Mouse (Mus musculus) left cerebral cortex, postnatal 25 days (tissue): ENCODE results near the gene Ctu1. TPM values are rescaled to one million over a fixed set of nuclear protein-coding genes. Genes with fewer than 3 reads are reported as not detected.
"Not testable (repeated sequence)": the region's sequence is repeated elsewhere in the genome, so short reads cannot be mapped to it uniquely, and the experiment has no call there.

ENCODE experiments used
- DNase-seq, 2 experiments: peaks; one replicate each; pipeline ENCODE4 v3.0.0; 2022; ENCODE audit warnings: low spot score in 2 of 2, mixed read lengths in 1 of 2
- intact Hi-C: fragments of 180-260 bp; cut with DNase I; formaldehyde crosslinking; loops from one replicate; pipeline ENCODE4 v1.15.1; 2025
- total RNA-seq, 2 experiments: library from RNA; stranded (reverse); gene quantifications; 2 replicates each; pipeline ENCODE4 v1.2.3; 2021

Ctu1 gene
- total RNA-seq, 2 experiments from 2014 or later, result 7.5 to 8.7 TPM

GRCm38 (mm10) chr7:43672581-43673260 is 905 bp downstream of the Ctu1 start:
- intact Hi-C loops, result loop anchor here (5.0 to 10.0 kb wide), 3 partner anchors 65 to 572 kb away; partner anchors contain the start of genes 1700028J19Rik, 2410002F23Rik, Zfp715 and Zfp819
- peak in 1 of 2 experiments; percentile 8 for DNase-seq

- no peak for DNase-seq
- intact Hi-C loops, result loop anchor here (10.0 kb wide), 2 partner anchors 360 to 570 kb away; partner anchors contain the start of genes 1700028J19Rik, 2410002F23Rik and Zfp715
Observed at GRCm38 (mm10) chr7:43675091-43675490, 3.3 kb downstream of the Ctu1 start.

- peak in 1 of 2 experiments; percentile 46 for DNase-seq
- intact Hi-C loops, result loop anchor here (10.0 kb wide), 2 partner anchors 364 to 566 kb away; partner anchors contain the start of genes 1700028J19Rik, 2410002F23Rik and Zfp715
Observed at GRCm38 (mm10) chr7:43678517-43678916, 6.7 kb downstream of the Ctu1 start.

- DNase-seq, result peak; percentile 68 to 70
- intact Hi-C loops, result loop anchor here (1.0 to 5.0 kb wide), 2 partner anchors 101 to 214 kb away; partner anchors contain the start of gene Klk10
Observed at GRCm38 (mm10) chr7:43680960-43681359, 9.1 kb downstream of the Ctu1 start.

GRCm38 (mm10) chr7:43682511-43682910 is 10.7 kb downstream of the Ctu1 start:
- intact Hi-C loops, result loop anchor here (5.0 kb wide), 1 partner anchor 100 kb away; the partner anchor contains the start of gene Klk10
- DNase-seq, result not testable (repeated sequence)

- intact Hi-C loops, result no loop called here
- DNase-seq, result no peak
Observed at GRCm38 (mm10) chr7:43685088-43685487, 13.3 kb downstream of the Ctu1 start.

GRCm38 (mm10) chr7:43690118-43690517 is 18.3 kb downstream of the Ctu1 start, which contains the start of gene Klk14:
TSS of gene Klk14 (plus strand) at chr7:43690418.
- intact Hi-C loops, result no loop called here
- no peak for DNase-seq

- intact Hi-C loops, result no loop called here
- no peak for DNase-seq
Observed at GRCm38 (mm10) chr7:43710031-43710430, 38.2 kb downstream of the Ctu1 start.

- DNase-seq, result no peak
- intact Hi-C loops, result no loop called here
Observed at GRCm38 (mm10) chr7:43712267-43712666, 40.5 kb downstream of the Ctu1 start, which contains the start of gene Klk13. TSS of gene Klk13 (plus strand) at chr7:43712567.

GRCm38 (mm10) chr7:43712917-43713316 is 41.1 kb downstream of the Ctu1 start:
- DNase-seq, result no peak
- intact Hi-C loops, result no loop called here

- intact Hi-C loops, result no loop called here
- no peak for DNase-seq
Observed at GRCm38 (mm10) chr7:43713741-43714351, 42.0 kb downstream of the Ctu1 start.

Other genes with a start within 250 kb of the Ctu1 start
- gene Lim2, start 244.3 kb upstream of the Ctu1 start, total RNA-seq, result not detected
- gene Nkg7, start 234.9 kb upstream of the Ctu1 start, total RNA-seq, result not detected
- gene Cldnd2, start 231.2 kb upstream of the Ctu1 start, total RNA-seq, result not detected
- 10 to 100 TPM; 52.2 to 59.1 TPM for gene Etfb, start 227.9 kb upstream of the Ctu1 start, total RNA-seq
- under 1 TPM in 1 of 2 experiments, not detected in 1; 0.53 TPM for gene Gm45233, start 227.9 kb upstream of the Ctu1 start, total RNA-seq
- gene Vsig10l, start 208.9 kb upstream of the Ctu1 start, total RNA-seq, result 1 to 10 TPM; 2.0 to 2.8 TPM
- gene Iglon5, start 181.9 kb upstream of the Ctu1 start, total RNA-seq, result 10 to 100 TPM; 28.4 to 28.9 TPM
- gene 4931406B18Rik, start 166.1 kb upstream of the Ctu1 start, total RNA-seq, result not detected
- 1 to 10 TPM; 4.4 to 5.1 TPM for gene Cd33, start 127.6 kb upstream of the Ctu1 start, total RNA-seq
- 1 to 10 TPM; 3.8 to 4.7 TPM for gene Zfp658, start 109.8 kb upstream of the Ctu1 start, total RNA-seq
- gene Zfp719, start 92.4 kb upstream of the Ctu1 start, total RNA-seq, result 10 to 100 TPM; 15.0 to 17.1 TPM
- gene Zfp819, start 64.8 kb upstream of the Ctu1 start, total RNA-seq, result under 1 TPM in 1 of 2 experiments, not detected in 1; 0.37 TPM
- gene Ceacam18, start 37.3 kb upstream of the Ctu1 start, total RNA-seq, result not detected
- 1 to 10 TPM; 1.1 to 1.3 TPM for gene Siglece, start 11.9 kb upstream of the Ctu1 start, total RNA-seq
- gene Klk14, start 18.4 kb downstream of the Ctu1 start, total RNA-seq, result not detected
- gene Klk13, start 40.6 kb downstream of the Ctu1 start, total RNA-seq, result not detected
- gene Klk12, start 96.9 kb downstream of the Ctu1 start, total RNA-seq, result not detected
- not detected for gene Klk11, start 102.6 kb downstream of the Ctu1 start, total RNA-seq
- not detected for gene Klk10, start 109.0 kb downstream of the Ctu1 start, total RNA-seq
- gene Klk9, start 119.9 kb downstream of the Ctu1 start, total RNA-seq, result not detected
- 1 to 10 TPM; 2.2 to 3.3 TPM for gene Klk8, start 125.6 kb downstream of the Ctu1 start, total RNA-seq
- gene Klk7, start 139.3 kb downstream of the Ctu1 start, total RNA-seq, result not detected
- gene Klk6, start 152.5 kb downstream of the Ctu1 start, total RNA-seq, result 1 to 10 TPM; 1.0 to 1.4 TPM
- not detected for gene Klk5, start 170.0 kb downstream of the Ctu1 start, total RNA-seq
- gene Klk4, start 209.1 kb downstream of the Ctu1 start, total RNA-seq, result not detected